Mouse (Mus musculus): ENCODE measurements around the gene Asb8. TPM values are rescaled to one million over a fixed set of nuclear protein-coding genes. Genes with fewer than 3 reads are reported as not detected.

Asb8 gene
- polyA plus RNA-seq, 1 experiment from 2014 or later, result 26.1 TPM

DNA sequence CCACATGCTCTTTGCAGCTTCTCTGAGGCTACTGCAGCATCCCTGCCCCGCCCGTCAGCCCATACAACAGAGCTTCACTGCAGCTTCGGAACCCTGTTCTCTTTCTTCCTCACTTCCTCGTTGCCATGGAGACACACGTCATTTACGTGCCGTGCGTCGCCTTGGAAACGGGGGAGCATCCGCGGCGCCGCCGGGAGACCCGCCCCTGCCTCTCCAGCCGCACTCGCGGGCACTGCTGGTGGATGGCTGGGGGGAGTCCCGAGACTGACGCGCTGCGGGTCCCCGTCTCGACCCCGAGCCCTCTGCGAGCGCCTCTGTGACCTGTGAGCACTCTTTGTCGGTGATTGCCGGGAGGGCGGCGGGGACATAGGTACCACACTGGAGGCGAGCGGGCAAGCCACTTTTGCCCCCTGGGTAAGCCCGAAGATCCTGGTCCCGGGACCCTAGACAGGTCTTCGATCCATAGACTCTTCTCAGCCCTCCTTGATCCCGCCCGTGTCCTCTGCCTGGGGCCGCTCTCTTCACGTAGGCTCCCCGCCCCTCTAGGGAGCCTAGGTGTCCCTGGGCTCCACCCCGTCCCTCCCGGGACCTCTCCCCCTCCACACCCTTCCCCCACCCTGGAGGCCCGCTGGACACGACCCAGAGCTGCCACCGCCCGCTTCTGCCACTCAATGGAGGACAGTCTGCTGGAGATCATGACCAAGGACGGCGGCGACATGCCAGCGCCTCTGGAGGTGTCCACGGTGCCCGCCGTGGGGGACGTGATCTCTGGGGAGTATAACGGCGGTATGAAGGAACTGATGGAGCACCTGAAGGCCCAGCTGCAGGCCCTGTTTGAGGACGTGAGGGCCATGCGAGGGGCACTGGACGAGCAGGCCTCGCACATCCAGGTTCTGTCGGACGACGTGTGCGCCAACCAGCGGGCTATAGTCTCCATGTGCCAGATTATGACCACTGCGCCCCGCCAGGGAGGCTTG, 2.5 kb upstream of the Asb8 start:
- no peaks in the 10 kb centered on the region for H3K79me2 ChIP-seq (ENCODE audit: inconsistent target)
- H3K36me3 ChIP-seq (ENCODE audit: inconsistent target), result no peaks in the 10 kb centered on the region
- H3K4me3 ChIP-seq (ENCODE audit: inconsistent target), result no peak overlapping the region
- 5% methylated on average over 69 of the region's 69 CpGs for WGBS (ENCODE audit: missing documents)
- H3K27ac ChIP-seq, result no peak overlapping the region

DNA sequence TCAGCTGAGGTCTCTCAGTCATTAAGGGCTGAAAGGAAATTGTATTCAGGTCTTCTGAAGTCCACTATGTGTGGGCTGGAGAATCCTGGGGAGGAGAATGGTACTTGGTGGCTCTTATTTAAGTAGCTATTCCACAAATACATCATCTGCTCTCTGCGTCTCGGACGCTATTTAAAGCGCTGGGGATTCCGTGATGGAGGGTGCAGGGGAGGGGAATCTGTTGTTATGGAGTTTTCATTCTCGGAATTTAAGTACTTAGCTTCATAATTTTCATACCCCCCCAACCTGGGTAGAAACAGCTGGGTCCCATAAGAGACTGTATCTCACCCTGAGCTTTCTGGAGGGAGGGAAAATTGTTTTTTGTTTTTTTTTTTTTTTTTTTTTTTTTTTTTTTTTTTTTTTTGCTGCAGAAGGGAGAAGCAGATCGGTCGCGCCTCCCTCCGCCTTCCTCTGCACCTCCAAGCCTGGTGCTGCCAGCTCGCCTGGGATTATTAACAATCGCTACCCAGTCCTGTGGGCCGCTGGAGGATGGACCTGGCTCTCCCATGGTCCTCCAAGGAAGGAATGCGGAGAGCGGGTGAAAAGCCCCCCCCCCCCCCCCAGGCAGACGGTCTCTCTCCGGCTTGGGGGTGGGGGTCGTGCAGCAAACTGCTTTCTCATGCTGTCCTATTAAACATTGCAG, 1.7 kb upstream of the Asb8 start, which contains the start of gene Ccdc184:
Ccdc184 (plus strand) TSS at position 196 of the 682 bp plus-strand sequence.
- H3K27ac ChIP-seq, result no peak within 1 kb of the TSS
- H3K4me3 ChIP-seq (ENCODE audit: inconsistent target), result no peak within 1 kb of the TSS
- no peaks in the 10 kb centered on the region for H3K36me3 ChIP-seq (ENCODE audit: inconsistent target)
- no peaks in the 10 kb centered on the region for H3K79me2 ChIP-seq (ENCODE audit: inconsistent target)
- WGBS (ENCODE audit: missing documents), result 9% methylated on average over 14 of the region's 18 CpGs

DNA sequence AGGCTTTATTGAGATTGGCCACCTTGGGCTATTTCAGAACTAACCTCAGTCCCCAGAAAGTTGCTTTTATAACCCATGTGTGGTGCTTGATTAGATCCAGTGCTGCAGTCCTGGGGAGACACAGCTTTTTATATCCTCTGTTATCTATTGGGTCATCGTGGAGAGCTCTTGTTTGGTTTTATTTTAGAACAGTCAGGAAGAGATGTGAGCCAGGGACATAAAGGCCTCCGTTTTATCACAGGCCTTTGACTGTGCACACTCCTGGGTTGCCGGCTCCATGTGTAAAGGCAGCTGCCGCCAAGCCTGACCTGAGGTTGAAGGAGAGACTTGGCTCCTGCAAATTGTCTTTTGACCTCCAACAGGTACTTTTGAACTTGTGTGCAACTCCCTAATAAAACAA, 2.9 kb downstream of the Asb8 start:
- Histone ChIP-seq H3K4me3 (ENCODE audit: inconsistent target) (no peak overlapping the region), H3K27ac (no peak overlapping the region), H3K36me3 (ENCODE audit: inconsistent target) (no peaks in the 10 kb centered on the region), H3K79me2 (ENCODE audit: inconsistent target) (no peaks in the 10 kb centered on the region)
- WGBS (ENCODE audit: missing documents), result 84% methylated on average over 4 of the region's 4 CpGs

DNA sequence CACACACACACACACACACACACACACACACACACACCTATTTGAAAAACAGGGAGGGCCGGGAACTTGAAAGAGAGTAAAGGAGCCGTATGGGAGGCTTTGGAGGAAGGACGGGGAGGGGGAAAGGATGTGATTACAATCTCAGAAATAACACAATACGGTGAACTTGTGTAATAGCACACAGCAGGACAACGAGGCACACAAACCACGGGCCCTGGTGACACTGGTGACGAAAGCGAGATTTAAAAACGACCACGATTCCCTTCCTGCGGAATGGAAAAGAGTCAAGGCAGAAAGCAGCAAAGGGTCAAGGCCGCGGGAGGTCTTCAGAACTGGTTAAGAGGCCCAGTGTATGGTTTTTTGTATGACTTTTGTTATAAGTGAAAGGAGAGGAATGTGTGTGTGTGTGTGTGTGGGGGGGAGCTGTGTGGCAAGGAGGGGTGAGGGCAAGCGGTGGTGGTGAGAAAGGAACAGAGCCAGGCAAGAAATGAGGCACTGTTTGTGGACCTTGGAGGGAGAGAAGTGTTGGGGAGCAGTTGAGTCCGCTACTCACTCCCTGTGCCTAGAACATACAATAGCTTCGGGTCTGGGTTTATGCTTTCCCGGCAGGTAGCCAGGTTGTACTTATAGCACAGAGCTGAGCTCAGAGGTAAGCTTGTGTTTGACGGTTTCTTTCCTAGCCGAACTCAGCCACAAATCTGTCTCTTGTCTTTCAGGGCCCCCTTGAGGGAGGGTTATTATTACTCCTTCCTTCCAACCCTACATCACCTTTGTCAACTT, 4.2 kb downstream of the Asb8 start:
- WGBS (ENCODE audit: missing documents), result 56% methylated on average over 19 of the region's 19 CpGs
- Histone ChIP-seq H3K27ac (no peak overlapping the region), H3K4me3 (ENCODE audit: inconsistent target) (no peak overlapping the region), H3K79me2 (ENCODE audit: inconsistent target) (no peaks in the 10 kb centered on the region), H3K36me3 (ENCODE audit: inconsistent target) (no peaks in the 10 kb centered on the region)

DNA sequence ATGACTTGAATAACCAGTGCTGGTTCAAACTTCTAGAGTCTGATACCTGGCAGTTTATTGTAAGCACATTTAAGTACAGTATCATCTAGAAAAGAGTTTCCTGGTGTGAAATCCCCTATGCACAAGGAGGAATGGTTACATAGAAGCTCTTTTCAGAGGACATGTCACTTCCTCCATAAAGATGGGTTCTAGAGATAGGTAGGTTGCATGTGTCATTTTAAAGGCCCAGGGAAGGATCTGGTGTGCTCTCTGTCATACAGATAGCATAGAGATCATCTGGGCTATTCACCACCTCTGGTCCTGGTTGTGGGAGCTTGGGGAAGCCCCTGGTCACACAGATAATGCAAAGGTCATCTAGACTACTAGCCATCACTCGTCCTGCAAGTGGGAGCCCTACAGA, 8.2 kb downstream of the Asb8 start:
- Histone ChIP-seq H3K27ac (no peak overlapping the region), H3K4me3 (ENCODE audit: inconsistent target) (no peak overlapping the region), H3K36me3 (ENCODE audit: inconsistent target) (no peaks in the 10 kb centered on the region), H3K79me2 (ENCODE audit: inconsistent target) (no peaks in the 10 kb centered on the region)
- WGBS (ENCODE audit: missing documents), result 79% methylated on average over 1 of the region's 1 CpGs

DNA sequence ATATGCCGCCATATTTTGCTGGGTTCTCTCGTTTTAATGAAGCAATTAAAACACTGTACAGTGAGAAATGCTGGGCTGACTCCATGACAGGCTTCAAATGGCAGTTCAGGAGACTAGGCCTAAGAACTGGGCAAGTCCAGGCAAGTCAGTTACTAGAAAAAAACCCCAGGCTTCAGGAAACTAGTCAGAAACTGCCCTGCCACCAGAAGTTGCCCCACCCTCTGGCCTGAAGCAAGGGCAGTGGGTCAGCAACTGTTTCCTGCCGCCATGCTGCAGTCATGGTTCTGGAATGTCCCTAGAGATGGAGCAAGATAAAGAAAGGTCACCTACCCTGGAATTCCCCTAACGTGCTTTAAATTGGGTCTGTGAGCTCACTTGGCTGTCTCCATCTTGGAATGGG, 9.5 kb downstream of the Asb8 start:
- no peaks in the 10 kb centered on the region for H3K79me2 ChIP-seq (ENCODE audit: inconsistent target)
- no peaks in the 10 kb centered on the region for H3K36me3 ChIP-seq (ENCODE audit: inconsistent target)
- no peak overlapping the region for H3K27ac ChIP-seq
- 96% methylated on average over 4 of the region's 4 CpGs for WGBS (ENCODE audit: missing documents)
- H3K4me3 ChIP-seq (ENCODE audit: inconsistent target), result no peak overlapping the region

DNA sequence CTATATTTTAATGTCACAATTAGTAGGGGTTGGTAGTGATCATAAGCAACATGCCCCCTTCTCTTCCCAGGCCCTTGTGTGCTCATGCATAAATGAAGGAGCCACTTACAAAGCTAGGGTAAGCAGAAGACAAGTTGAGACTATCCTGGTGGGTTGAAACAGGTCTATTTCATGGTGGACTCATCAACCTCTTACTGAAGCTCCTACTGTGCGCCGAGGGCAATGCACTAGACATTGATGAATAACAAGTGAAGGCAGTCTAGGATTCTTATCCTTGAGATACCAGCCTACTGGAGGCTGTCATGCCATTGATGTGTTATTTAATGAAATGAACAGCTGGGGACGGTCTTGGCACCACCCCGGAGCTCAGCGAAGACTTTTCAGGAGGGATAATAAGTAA, 10.2 kb downstream of the Asb8 start:
- WGBS (ENCODE audit: missing documents), result 99% methylated on average over 5 of the region's 5 CpGs
- Histone ChIP-seq H3K27ac (no peak overlapping the region), H3K79me2 (ENCODE audit: inconsistent target) (no peaks in the 10 kb centered on the region), H3K36me3 (ENCODE audit: inconsistent target) (no peaks in the 10 kb centered on the region), H3K4me3 (ENCODE audit: inconsistent target) (no peak overlapping the region)

DNA sequence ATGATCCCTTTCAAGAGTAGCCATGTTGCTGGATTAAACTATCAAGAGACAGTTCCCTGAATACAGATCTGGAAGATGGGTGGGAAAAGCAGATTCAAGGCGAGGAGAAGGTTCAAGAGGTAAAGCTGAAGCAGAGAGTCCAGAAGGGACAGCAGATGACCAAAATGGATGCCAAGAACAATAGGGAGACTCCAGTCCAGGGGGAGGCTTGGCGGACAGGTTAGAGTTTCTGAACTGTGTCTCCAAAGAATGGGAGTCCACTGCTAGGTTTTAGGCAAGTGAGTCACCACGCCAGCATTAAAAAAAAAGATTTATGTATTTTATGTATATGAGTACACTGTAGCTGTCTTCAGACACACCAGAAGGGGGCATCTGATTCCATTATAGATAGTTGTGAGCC, 10.8 kb downstream of the Asb8 start:
- H3K4me3 ChIP-seq (ENCODE audit: inconsistent target), result no peak overlapping the region
- WGBS (ENCODE audit: missing documents), result 88% methylated on average over 3 of the region's 3 CpGs
- H3K79me2 ChIP-seq (ENCODE audit: inconsistent target), result no peaks in the 10 kb centered on the region
- no peak overlapping the region for H3K27ac ChIP-seq
- no peaks in the 10 kb centered on the region for H3K36me3 ChIP-seq (ENCODE audit: inconsistent target)

DNA sequence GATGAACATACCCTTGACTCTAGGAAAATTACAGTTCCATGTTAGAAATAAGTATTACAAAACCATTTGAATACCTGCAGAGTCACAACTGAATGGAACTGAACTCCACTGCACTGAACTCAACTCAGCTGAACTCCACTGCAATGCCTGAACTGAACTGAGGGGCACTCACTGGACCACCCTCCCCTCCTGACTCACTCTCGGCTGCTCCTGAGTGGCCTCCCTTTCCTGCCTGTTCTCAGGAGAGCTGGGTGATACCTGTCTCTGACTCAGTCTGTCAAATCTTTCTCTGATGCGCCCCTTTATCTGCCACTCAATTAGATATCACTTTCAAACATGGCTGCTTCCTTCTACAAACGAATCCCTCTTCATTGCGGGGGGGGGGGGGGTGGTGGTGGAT, 11.3 kb downstream of the Asb8 start:
- no peaks in the 10 kb centered on the region for H3K36me3 ChIP-seq (ENCODE audit: inconsistent target)
- H3K4me3 ChIP-seq (ENCODE audit: inconsistent target), result no peak overlapping the region
- WGBS (ENCODE audit: missing documents), result 79% methylated on average over 4 of the region's 4 CpGs
- H3K79me2 ChIP-seq (ENCODE audit: inconsistent target), result no peaks in the 10 kb centered on the region
- no peak overlapping the region for H3K27ac ChIP-seq

DNA sequence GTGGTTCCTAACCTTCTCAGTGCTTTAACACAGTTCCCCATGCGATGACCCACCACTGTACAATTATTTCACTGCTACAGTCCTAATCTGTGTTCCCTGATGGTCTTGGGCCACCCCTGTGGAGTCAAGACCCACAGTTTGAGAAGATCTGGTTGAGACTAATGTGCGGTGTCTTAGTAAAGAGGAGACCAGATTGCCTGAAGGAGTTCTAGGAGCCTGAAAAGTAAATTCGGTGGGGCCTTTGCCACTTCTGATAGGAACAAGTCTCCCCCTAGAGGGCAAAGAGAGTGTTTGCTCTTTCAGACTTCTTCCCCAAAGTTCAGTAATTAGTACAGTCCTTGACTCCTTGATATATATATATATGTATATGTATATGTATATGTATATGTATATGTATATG, 11.8 kb downstream of the Asb8 start:
- Histone ChIP-seq H3K4me3 (ENCODE audit: inconsistent target) (no peak overlapping the region), H3K36me3 (ENCODE audit: inconsistent target) (no peaks in the 10 kb centered on the region), H3K27ac (no peak overlapping the region), H3K79me2 (ENCODE audit: inconsistent target) (no peaks in the 10 kb centered on the region)
- WGBS (ENCODE audit: missing documents), result 39% methylated on average over 3 of the region's 3 CpGs

DNA sequence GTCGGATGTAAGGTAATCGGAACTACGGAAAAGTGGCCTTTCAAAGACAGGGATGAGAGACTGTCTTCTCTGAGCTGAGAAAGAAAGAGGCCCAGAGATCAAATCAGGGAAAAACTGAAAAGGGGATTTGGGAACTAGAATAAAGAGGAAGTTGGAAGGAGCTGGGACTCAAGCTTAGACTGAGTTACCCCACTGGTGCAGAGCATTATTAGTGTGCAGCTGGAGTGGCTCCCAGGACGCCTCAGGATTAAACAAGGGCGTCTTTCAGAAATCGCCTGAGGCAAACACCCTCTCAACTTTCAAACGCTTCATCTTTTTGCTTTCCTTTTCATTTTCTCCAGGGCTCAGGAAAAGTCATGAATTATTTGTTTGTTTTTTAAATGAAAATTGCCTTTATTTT, 12.5 kb downstream of the Asb8 start:
- 82% methylated on average over 7 of the region's 7 CpGs for WGBS (ENCODE audit: missing documents)
- Histone ChIP-seq H3K36me3 (ENCODE audit: inconsistent target) (no peaks in the 10 kb centered on the region), H3K27ac (no peak overlapping the region), H3K4me3 (ENCODE audit: inconsistent target) (no peak overlapping the region), H3K79me2 (ENCODE audit: inconsistent target) (no peaks in the 10 kb centered on the region)

DNA sequence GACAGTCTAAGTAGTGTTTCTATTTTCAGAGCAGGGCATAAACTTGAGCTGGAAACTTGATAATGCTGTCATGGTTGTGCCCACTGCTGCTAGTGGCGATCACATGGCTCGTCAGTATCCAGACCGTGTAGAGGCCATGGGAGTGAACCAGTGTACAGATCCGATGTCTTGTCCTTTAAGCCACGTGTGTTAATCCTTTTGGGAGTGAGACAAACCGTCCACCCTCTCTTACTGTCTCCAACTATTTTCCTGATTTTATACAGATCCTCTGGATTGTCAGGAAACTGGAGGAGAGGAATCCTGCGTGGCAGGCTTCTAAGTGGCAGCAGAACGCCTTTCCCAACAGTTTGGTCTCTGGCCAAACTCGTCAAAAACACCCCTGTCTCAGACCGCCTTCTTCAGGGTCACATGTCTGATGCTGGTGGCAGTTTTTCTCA, 16.2 kb downstream of the Asb8 start:
- H3K27ac ChIP-seq, result no peak overlapping the region
- no peak overlapping the region for H3K4me3 ChIP-seq (ENCODE audit: inconsistent target)
- WGBS (ENCODE audit: missing documents), result 80% methylated on average over 10 of the region's 10 CpGs
- H3K79me2 ChIP-seq (ENCODE audit: inconsistent target), result peaks cover 9% of the 10 kb centered on the region
- H3K36me3 ChIP-seq (ENCODE audit: inconsistent target), result no peaks in the 10 kb centered on the region

DNA sequence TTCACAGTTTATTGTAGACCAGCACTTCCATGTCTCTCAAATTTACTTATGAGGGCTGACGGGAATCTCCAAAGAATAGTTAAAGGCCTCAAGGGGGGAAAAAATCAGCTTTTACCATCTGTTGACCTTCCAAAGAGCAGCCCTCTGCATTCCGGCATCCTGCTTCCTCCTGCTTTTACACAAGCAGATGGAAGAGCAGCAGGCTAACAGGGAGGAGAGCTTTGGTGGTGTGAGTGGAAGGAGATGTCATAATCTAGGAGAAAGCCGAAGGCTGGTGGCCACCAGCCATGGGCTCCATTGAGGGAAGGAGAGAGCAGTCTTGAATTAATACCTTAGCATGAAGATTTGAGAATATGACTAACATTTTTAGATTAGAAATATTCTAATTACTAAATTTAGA, 17.1 kb downstream of the Asb8 start:
- H3K27ac ChIP-seq, result no peak overlapping the region
- no peaks in the 10 kb centered on the region for H3K36me3 ChIP-seq (ENCODE audit: inconsistent target)
- no peak overlapping the region for H3K4me3 ChIP-seq (ENCODE audit: inconsistent target)
- WGBS (ENCODE audit: missing documents), result 94% methylated on average over 3 of the region's 3 CpGs
- H3K79me2 ChIP-seq (ENCODE audit: inconsistent target), result peaks cover 18% of the 10 kb centered on the region

DNA sequence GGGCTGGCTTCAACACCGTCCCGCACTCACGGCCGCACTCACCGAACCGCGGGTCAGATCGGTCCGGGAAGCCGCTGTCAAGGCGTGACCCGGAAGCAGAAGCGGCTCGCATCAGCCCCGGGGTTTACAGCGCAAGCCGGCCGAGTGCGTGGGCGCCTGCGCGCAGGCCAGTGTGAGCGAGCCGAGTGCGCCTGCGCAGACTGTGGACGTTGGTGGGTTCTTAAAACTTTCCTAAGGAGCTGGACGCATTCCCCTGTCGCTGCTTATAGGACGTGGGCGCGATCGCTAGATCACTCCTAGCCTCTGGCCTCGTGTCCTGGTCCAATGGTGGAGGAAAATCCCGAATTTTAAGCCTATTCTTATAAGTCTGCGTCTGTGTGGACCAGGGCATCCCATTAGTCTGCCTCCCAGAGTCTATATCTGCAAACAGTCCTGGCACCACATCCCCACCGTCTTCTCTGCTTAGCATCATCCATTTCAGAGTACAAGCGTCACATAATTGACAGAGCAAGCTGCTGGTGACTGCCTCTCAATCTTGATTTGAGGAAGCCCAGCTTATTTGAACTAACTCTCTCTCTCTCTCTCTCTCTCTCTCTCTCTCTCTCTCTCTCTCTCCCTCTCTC, 19.8 kb downstream of the Asb8 start:
- Histone ChIP-seq H3K4me3 (ENCODE audit: inconsistent target) (peak overlapping the region; percentile 64; the same call in 1 of the 2 replicates), H3K36me3 (ENCODE audit: inconsistent target) (peaks cover 13% of the 10 kb centered on the region), H3K27ac (peak overlapping the region; percentile 48), H3K79me2 (ENCODE audit: inconsistent target) (peaks cover 31% of the 10 kb centered on the region)
- WGBS (ENCODE audit: missing documents), result 2% methylated on average over 38 of the region's 38 CpGs

Measured in macrophage (primary cell).